Mouse (Mus musculus) liver, embryonic 14.5 days (tissue): ENCODE measurements around the gene Dock2.

Experiments
- CTCF ChIP-seq: IDR thresholded peaks from 2 replicates; pipeline ENCODE4 v1.5.1; 2016; ENCODE audit warnings: antibody characterized with exemption, low read depth, control low read depth
- EP300 ChIP-seq: IDR thresholded peaks from 2 replicates; pipeline ENCODE4 v1.6.1; 2016; ENCODE audit warnings: antibody characterized with exemption, low read depth

DNA sequence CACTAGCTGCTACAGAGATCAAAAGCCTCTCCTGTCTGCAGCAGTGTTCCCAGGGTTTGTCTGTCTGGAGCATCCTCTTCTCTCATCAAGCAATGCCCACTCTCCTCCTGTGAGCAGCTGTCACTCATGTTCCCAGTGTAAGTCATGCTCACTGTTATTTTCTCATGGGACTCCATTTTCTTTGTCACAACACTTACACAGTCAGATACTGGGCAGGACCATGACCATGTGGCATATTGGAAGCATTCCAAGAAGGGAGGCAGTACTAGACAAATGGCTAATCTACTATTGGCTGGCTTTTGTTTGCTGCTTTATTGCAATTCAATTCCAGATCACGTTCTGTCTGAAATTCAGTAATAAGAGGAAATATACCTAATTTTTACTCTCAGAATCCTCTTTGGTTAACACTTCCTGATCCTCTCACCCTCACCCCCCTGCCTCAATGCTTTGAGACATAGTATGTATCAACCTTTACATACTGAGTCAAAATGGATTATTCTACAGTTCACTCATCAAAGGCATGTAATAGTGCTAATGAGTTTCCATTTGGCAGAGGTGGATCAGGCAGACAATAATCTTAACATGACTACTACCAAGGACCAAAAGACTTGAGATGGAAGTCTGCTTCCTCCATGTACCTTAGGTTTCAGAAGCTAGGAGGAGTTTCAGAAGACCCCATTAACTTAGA is 398.5 kb downstream of the Dock2 start:
- TF ChIP-seq CTCF (no peak), EP300 (no peak)
